Mouse (Mus musculus) layer of hippocampus, adult 9-10 months (tissue): ENCODE results near the gene Gldc.

ENCODE experiments used
- DNase-seq: peaks from one replicate; pipeline ENCODE4 v3.0.0; 2022; ENCODE audit warnings: low spot score

The Gldc gene

GRCm38 (mm10) chr19:30107221-30107845 lies 67.9 kb downstream of the Gldc start:
- no peak for DNase-seq

GRCm38 (mm10) chr19:30105045-30105842 lies 70.0 kb downstream of the Gldc start:
- no peak for DNase-seq

GRCm38 (mm10) chr19:30102620-30103019 lies 72.6 kb downstream of the Gldc start:
- DNase-seq, result no peak

- no peak for DNase-seq
Observed at GRCm38 (mm10) chr19:30100571-30100970, 74.7 kb downstream of the Gldc start.

GRCm38 (mm10) chr19:30097039-30097438 lies 78.2 kb downstream of the Gldc start:
- no peak for DNase-seq

- no peak for DNase-seq
Observed at GRCm38 (mm10) chr19:30096186-30096585, 79.0 kb downstream of the Gldc start.

GRCm38 (mm10) chr19:30091644-30092295 lies 83.5 kb downstream of the Gldc start:
- no peak for DNase-seq

- no peak for DNase-seq
Observed at GRCm38 (mm10) chr19:30090163-30090562, 85.1 kb downstream of the Gldc start.

GRCm38 (mm10) chr19:30065797-30066196 lies 109.4 kb downstream of the Gldc start:
- no peak for DNase-seq

GRCm38 (mm10) chr19:30054218-30054617 lies 121.0 kb downstream of the Gldc start:
- no peak for DNase-seq

GRCm38 (mm10) chr19:30051479-30051878 lies 123.8 kb downstream of the Gldc start:
- DNase-seq, result no peak

GRCm38 (mm10) chr19:30050584-30050983 lies 124.6 kb downstream of the Gldc start:
- DNase-seq, result no peak
